Mouse (Mus musculus): ENCODE measurements around the gene Stard7. TPM values are rescaled to one million over a fixed set of nuclear protein-coding genes. Genes with fewer than 3 reads are reported as not detected.

Gene Stard7
- polyA plus RNA-seq, 1 experiment: 44.7 TPM

DNA sequence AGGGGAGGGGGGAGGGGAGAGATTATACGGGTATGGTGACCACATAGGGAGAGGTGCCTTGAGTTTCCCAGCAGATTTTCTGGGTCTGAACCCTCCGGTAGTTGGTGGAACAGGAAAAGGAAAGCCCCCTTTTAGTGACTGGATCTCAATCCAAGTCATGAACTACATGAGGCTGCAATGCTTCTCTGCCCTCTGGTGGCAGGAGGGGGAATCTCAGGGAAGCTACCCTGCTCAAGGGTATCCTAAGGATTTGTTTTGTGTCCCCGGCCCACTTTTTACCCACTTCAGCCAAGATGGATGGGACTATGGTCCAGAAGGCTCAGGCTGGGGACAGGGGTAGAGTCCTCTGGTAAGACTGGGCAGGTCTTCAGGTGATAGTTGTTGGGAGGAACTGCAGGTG lies 71.1 kb downstream of the Stard7 start:
- TF ChIP-seq POLR2A (IDR thresholded peaks at IDR 0.05; ENCODE audit: low read depth, low read length): no peak
- TF ChIP-seq CTCF (IDR thresholded peaks at IDR 0.05; ENCODE audit: borderline replicate concordance, insufficient read depth, low read length): peak; percentile 67; the same call in 1 of the 2 replicates
- Histone ChIP-seq H3K27ac (ENCODE audit: insufficient read depth, low read length) (no peak overlapping the region), H3K4me1 (ENCODE audit: control insufficient read depth, insufficient read depth, low read length) (no peaks in the 10 kb centered on the region), H3K4me3 (ENCODE audit: insufficient read depth, low read length) (no peak overlapping the region)

DNA sequence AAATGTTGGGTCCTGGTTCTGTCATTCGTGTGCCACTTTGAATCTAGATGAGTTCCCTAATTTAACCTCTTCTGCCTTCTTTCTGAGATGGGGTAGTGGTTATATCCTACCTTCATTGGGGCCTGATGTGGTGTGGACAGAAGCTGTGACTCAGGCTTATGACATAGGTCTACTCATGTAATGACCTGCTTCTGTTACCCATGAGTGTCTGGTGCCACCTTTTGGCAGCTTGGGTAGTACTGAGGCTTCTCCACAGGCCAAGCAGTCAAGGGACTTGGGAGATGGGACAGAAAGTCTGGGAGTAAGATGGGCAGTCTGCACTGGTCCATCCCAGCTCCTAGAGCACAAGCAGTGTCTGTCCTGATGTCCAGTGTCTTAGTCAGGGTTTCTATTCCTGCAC lies 76.3 kb downstream of the Stard7 start:
- TF ChIP-seq CTCF (IDR thresholded peaks at IDR 0.05; ENCODE audit: borderline replicate concordance, insufficient read depth, low read length) (no peak), POLR2A (IDR thresholded peaks at IDR 0.05; ENCODE audit: low read depth, low read length) (no peak)
- no peak overlapping the region for H3K4me3 ChIP-seq (ENCODE audit: insufficient read depth, low read length)

DNA sequence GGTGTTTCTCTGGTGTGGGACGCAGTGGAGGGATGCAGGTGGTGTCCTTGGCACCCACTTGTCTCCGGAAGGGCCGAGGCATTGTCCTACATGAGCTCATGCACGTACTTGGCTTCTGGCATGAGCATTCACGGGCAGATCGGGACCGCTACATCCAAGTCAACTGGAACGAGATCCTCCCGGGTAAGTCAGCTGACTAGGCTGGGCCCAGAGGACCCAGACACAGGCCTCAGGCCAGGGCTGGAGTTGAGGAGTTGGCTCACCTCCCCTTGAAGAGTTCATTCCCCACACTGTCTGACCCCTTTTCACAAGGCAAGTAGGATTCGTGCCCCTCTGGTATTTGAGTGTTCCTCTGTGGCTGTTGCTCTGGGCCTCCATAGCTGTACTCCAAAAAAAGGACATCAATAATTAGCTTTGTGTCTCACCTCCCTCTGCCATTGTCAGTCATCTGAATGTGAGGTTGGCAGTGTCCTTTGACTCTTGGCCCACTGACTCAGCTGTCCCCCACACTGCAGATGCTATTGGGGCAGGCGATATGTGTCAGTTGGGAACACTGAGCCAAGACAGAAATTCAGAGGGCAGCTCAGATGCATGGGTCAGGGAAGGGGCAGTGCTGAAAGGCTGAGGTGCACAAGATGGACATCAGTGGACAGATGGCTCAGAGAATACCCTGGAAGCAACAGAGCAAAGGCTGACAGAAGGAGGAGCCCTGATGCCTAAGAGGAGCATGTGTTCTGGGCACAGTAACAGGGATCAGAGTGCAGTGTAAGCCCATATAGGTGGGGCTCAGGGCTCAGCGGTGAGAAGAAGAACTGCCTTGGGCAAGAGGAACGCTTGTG lies 77.3 kb downstream of the Stard7 start:
- H3K27ac ChIP-seq (ENCODE audit: insufficient read depth, low read length): no peak overlapping the region
- TF ChIP-seq CTCF (IDR thresholded peaks at IDR 0.05; ENCODE audit: borderline replicate concordance, insufficient read depth, low read length): no peak
- no peak for TF ChIP-seq POLR2A (IDR thresholded peaks at IDR 0.05; ENCODE audit: low read depth, low read length)
- no peak overlapping the region for H3K4me3 ChIP-seq (ENCODE audit: insufficient read depth, low read length)
- no peaks in the 10 kb centered on the region for H3K4me1 ChIP-seq (ENCODE audit: control insufficient read depth, insufficient read depth, low read length)

More for the DNA sequence above, 76.3 kb downstream of the Stard7 start:
- H3K27ac ChIP-seq (ENCODE audit: insufficient read depth, low read length): no peak overlapping the region
- no peaks in the 10 kb centered on the region for H3K4me1 ChIP-seq (ENCODE audit: control insufficient read depth, insufficient read depth, low read length)

Other genes starting within 250 kb of the Stard7 start
- 26.6 and 27.7 TPM in 2 replicates for gene Blvra, start 199.6 kb upstream of the Stard7 start, polyA plus RNA-seq (2011; ENCODE audit: insufficient read length, low read depth, missing spikeins)
- 25.7 and 38.2 TPM in 2 replicates for gene Ncaph, start 136.3 kb upstream of the Stard7 start, polyA plus RNA-seq (2011; ENCODE audit: insufficient read length, low read depth, missing spikeins)
- 9.7 and 11.0 TPM in 2 replicates for gene Itpripl1, start 126.8 kb upstream of the Stard7 start, polyA plus RNA-seq (2011; ENCODE audit: insufficient read length, low read depth, missing spikeins)
- 1.1 and 1.5 TPM in 2 replicates for gene 1810024B03Rik, start 61.9 kb upstream of the Stard7 start, polyA plus RNA-seq (2011; ENCODE audit: insufficient read length, low read depth, missing spikeins)
- 62.4 and 63.6 TPM in 2 replicates for gene Snrnp200, start 61.8 kb upstream of the Stard7 start, polyA plus RNA-seq (2011; ENCODE audit: insufficient read length, low read depth, missing spikeins)
- 23.1 and 28.8 TPM in 2 replicates for gene Ciao1, start 22.4 kb upstream of the Stard7 start, polyA plus RNA-seq (2011; ENCODE audit: insufficient read length, low read depth, missing spikeins)
- gene Tmem127, start 22.3 kb upstream of the Stard7 start, polyA plus RNA-seq (2011; ENCODE audit: insufficient read length, low read depth, missing spikeins): 59.2 and 61.2 TPM in 2 replicates
- gene Dusp2, start 65.9 kb downstream of the Stard7 start, polyA plus RNA-seq (2011; ENCODE audit: insufficient read length, low read depth, missing spikeins): not detected in 2 replicates
- not detected in 2 replicates for gene Astl, start 68.4 kb downstream of the Stard7 start, polyA plus RNA-seq (2011; ENCODE audit: insufficient read length, low read depth, missing spikeins)
- gene Adra2b, start 93.0 kb downstream of the Stard7 start, polyA plus RNA-seq (2011; ENCODE audit: insufficient read length, low read depth, missing spikeins): not detected in 2 replicates
- not detected in 2 replicates for gene Gpat2, start 155.0 kb downstream of the Stard7 start, polyA plus RNA-seq (2011; ENCODE audit: insufficient read length, low read depth, missing spikeins)
- 5.1 and 12.3 TPM in 2 replicates for gene Fahd2a, start 174.3 kb downstream of the Stard7 start, polyA plus RNA-seq (2011; ENCODE audit: insufficient read length, low read depth, missing spikeins)

All from embryonic fibroblast, embryonic 13.5 days (primary cell).